Mouse (Mus musculus) ovary, adult 18-20 months (tissue): ENCODE measurements around the gene Borcs6.

Experiments used
- DNase-seq: peaks from one replicate; pipeline ENCODE4 v3.0.0; 2022; ENCODE audit warnings: low spot score, mixed read lengths

Gene Borcs6

GRCm38 (mm10) chr11:69071262-69071661 lies 11.7 kb downstream of the Borcs6 start:
- no peak for DNase-seq

- DNase-seq = no peak
Observed at GRCm38 (mm10) chr11:69072234-69072633, 12.7 kb downstream of the Borcs6 start.

GRCm38 (mm10) chr11:69072666-69073064 lies 13.1 kb downstream of the Borcs6 start:
- no peak for DNase-seq

- peak; percentile 75 for DNase-seq
Observed at GRCm38 (mm10) chr11:69073065-69073888, 13.8 kb downstream of the Borcs6 start.

GRCm38 (mm10) chr11:69073951-69074775 lies 14.6 kb downstream of the Borcs6 start:
- no peak for DNase-seq

GRCm38 (mm10) chr11:69074776-69075069 lies 15.2 kb downstream of the Borcs6 start:
- no peak for DNase-seq

GRCm38 (mm10) chr11:69075764-69076479 lies 16.4 kb downstream of the Borcs6 start:
- DNase-seq = no peak

GRCm38 (mm10) chr11:69076572-69076971 lies 17.1 kb downstream of the Borcs6 start:
- DNase-seq = no peak

- DNase-seq = no peak
Observed at GRCm38 (mm10) chr11:69077316-69077715, 17.8 kb downstream of the Borcs6 start.

- DNase-seq = no peak
Observed at GRCm38 (mm10) chr11:69078041-69078440, 18.5 kb downstream of the Borcs6 start.

GRCm38 (mm10) chr11:69078805-69079438 lies 19.4 kb downstream of the Borcs6 start:
- no peak for DNase-seq

- no peak for DNase-seq
Observed at GRCm38 (mm10) chr11:69080102-69080854, 20.8 kb downstream of the Borcs6 start.

GRCm38 (mm10) chr11:69080855-69081222 lies 21.3 kb downstream of the Borcs6 start:
- DNase-seq = no peak

- DNase-seq = no peak
Observed at GRCm38 (mm10) chr11:69081613-69082012, 22.1 kb downstream of the Borcs6 start.

- DNase-seq = no peak
Observed at GRCm38 (mm10) chr11:69085608-69086007, 26.1 kb downstream of the Borcs6 start.

GRCm38 (mm10) chr11:69086390-69086789 lies 26.9 kb downstream of the Borcs6 start:
- no peak for DNase-seq

- DNase-seq = no peak
Observed at GRCm38 (mm10) chr11:69087082-69087481, 27.6 kb downstream of the Borcs6 start.

GRCm38 (mm10) chr11:69087597-69087996 lies 28.1 kb downstream of the Borcs6 start:
- no peak for DNase-seq

GRCm38 (mm10) chr11:69088103-69088855 lies 28.8 kb downstream of the Borcs6 start, which contains the start of gene Vamp2:
Gene Vamp2, plus strand, starts transcription at chr11:69088490.
- peak; percentile 77 for DNase-seq

- DNase-seq = no peak
Observed at GRCm38 (mm10) chr11:69088856-69089615, 29.5 kb downstream of the Borcs6 start.
